Mouse (Mus musculus): ENCODE measurements around the gene Herc2.

Gene Herc2

GRCm38 (mm10) chr7:56201483-56202218 is 151.7 kb downstream of the Herc2 start:
- DNase-seq (ENCODE audit: low read depth), result no peak

GRCm38 (mm10) chr7:56202843-56203242 is 152.8 kb downstream of the Herc2 start:
- no peak for DNase-seq (ENCODE audit: low read depth)

DNA sequence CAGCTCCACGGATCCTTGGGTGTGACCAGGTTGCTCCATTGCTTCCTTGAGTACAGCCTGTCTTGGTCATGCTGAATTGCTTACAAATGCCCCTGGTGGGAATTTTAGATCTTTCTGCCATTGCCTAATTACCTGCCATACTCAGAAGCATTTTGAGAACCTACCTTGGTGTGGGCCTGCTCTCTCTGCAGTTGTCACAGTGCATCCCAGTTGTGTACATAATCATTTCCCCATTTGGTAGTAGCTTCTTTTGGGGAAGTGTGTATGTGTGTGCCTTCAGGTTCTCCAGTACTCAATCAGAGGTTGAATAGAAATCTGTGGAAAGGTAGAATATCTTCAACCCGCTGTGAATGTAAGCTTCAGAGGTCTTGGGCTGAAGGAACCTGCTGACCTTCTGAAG is 153.3 kb downstream of the Herc2 start:
- DNase-seq (ENCODE audit: low read depth), result no peak

GRCm38 (mm10) chr7:56204877-56205276 is 154.9 kb downstream of the Herc2 start:
- no peak for DNase-seq (ENCODE audit: low read depth)

GRCm38 (mm10) chr7:56220811-56221210 is 170.8 kb downstream of the Herc2 start:
- no peak for DNase-seq (ENCODE audit: low read depth)

GRCm38 (mm10) chr7:56235794-56236423 is 185.9 kb downstream of the Herc2 start:
- DNase-seq (ENCODE audit: low read depth), result no peak

- DNase-seq (ENCODE audit: low read depth), result no peak
Measured at GRCm38 (mm10) chr7:56236617-56237016, 186.6 kb downstream of the Herc2 start.

DNA sequence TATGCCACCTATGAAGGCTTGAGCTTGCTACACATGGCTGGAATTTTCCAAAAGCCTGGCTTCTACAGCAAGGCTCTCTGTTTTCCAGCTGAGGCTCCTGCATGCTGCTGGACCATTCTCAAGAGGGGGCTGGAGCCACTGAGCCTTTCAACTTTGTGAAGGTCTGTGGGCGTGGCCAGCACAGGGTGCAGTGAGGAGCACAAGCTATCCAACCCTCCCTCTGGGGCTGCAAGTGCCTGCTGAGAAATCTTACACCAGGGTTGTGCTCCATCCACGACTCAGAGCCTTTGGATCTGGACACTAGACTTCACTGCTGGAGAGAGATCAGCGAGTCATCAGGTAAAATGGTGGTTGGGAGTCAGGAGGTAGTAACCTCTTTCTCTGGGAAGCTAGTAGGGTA is 189.5 kb downstream of the Herc2 start, which contains the start of gene Oca2:
Gene Oca2, plus strand, starts transcription at position 218 of the 400 bp plus-strand sequence.
- DNase-seq (ENCODE audit: low read depth), result peak; percentile 25

GRCm38 (mm10) chr7:56254568-56254967 is 204.6 kb downstream of the Herc2 start:
- DNase-seq (ENCODE audit: low read depth), result no peak

- no peak for DNase-seq (ENCODE audit: low read depth)
Measured at GRCm38 (mm10) chr7:56257875-56258441, 208.0 kb downstream of the Herc2 start.

DNA sequence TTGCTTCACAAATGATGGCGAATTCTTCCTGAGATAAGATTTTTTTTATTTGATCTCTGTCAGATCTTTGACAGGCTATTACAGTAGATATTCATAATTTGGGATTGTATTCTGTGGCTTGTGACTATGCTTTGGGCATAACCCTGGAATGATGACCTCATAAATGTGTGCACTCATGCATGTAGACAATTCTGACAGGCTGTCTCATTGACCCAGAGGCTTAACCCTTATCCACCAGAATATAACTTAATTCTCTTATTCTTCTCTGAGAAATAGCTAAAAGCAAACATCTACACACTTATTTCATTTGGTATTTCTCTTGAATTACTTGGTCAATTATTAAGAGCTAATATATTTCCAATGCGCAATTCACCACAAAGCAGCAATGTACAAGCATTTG is 227.5 kb downstream of the Herc2 start:
- DNase-seq (ENCODE audit: low read depth), result no peak

Measured in NIH3T3 (cell line).